Mouse (Mus musculus) forebrain, embryonic 11.5 days (tissue): ENCODE results near the gene Serpinb1b. TPM values are rescaled to one million over a fixed set of nuclear protein-coding genes. Genes with fewer than 3 reads are reported as not detected.

Experiments
- ATAC-seq: fragments of 200-750 bp; cut with Nextera tagmentation; replicated peaks from 2 replicates; pipeline ENCODE4 v1.8.0; 2017; ENCODE audit warnings: moderate TSS enrichment; ENCODE audit not compliant: low FRiP score
- DNase-seq: peaks from one replicate; pipeline ENCODE4 v3.0.0-alpha.2; 2017; ENCODE audit warnings: low spot score
- H3K27ac ChIP-seq: fragments of 300-500 bp; sonication (generic); 2 replicates; pipeline ENCODE4 v1.5.1; 2014; ENCODE audit warnings: low read depth, low read length
- H3K27me3 ChIP-seq: fragments of 300-500 bp; sonication (generic); 2 replicates; pipeline ENCODE4 v1.6.1; 2014; ENCODE audit warnings: mild to moderate bottlenecking, low read length, mixed read lengths; ENCODE audit not compliant: control insufficient read depth, insufficient read depth
- H3K36me3 ChIP-seq: fragments of 300-500 bp; sonication (generic); 2 replicates; pipeline ENCODE4 v1.6.1; 2014; ENCODE audit warnings: mild to moderate bottlenecking, low read length, moderate library complexity, mixed read lengths; ENCODE audit not compliant: control insufficient read depth, insufficient read depth
- H3K4me1 ChIP-seq: fragments of 300-500 bp; sonication (generic); replicated peaks from 2 replicates; pipeline ENCODE4 v1.6.1; 2014; ENCODE audit warnings: low read length, mixed read lengths; ENCODE audit not compliant: control insufficient read depth, insufficient read depth
- H3K4me2 ChIP-seq: fragments of 300-500 bp; sonication (generic); 2 replicates; pipeline ENCODE4 v1.6.1; 2014; ENCODE audit warnings: low read depth, mild to moderate bottlenecking, low read length, moderate library complexity, mixed read lengths; ENCODE audit not compliant: severe bottlenecking
- H3K4me3 ChIP-seq: fragments of 300-500 bp; sonication (generic); 2 replicates; pipeline ENCODE4 v1.5.1; 2014; ENCODE audit warnings: low read depth, low read length
- H3K9ac ChIP-seq: fragments of 300-500 bp; sonication (generic); 2 replicates; pipeline ENCODE4 v1.6.1; 2014; ENCODE audit warnings: low read length
- H3K9me3 ChIP-seq: fragments of 300-500 bp; sonication (generic); 2 replicates; pipeline ENCODE4 v1.6.1; 2016; ENCODE audit warnings: low read length, mixed read lengths; ENCODE audit not compliant: control insufficient read depth
- WGBS: fragments of 180-500 bp; shearing (Covaris S2); extraction: QIAGEN DNeasy Blood & Tissue Kit; methylation state at CpG from one replicate; pipeline ENCODE4 v1.1.7; 2014; 5-methylcytosine and 5-hydroxymethylcytosine counted together
- polyA plus RNA-seq: library from polyadenylated mRNA; unstranded; fragments of >200 nt; fragmentation: Nextera tagmentation; extraction: Ambion mirVana; gene quantifications from 2 replicates; pipeline ENCODE4 v1.2.1, GENCODE M21; 2014

The Serpinb1b gene
- polyA plus RNA-seq, 1 experiment from 2014 or later: 0.11 TPM

- DNase-seq (no peak), ATAC-seq (0 out of 2 replicates have a peak, but pooled peaks have one; percentile 24)
- Histone ChIP-seq H3K27ac (no peak overlapping the region), H3K9ac (no peak overlapping the region), H3K4me3 (no peak overlapping the region), H3K4me2 (no peak overlapping the region), H3K9me3 (no peaks in the 10 kb centered on the region), H3K36me3 (no peaks in the 10 kb centered on the region), H3K4me1 (no peaks in the 10 kb centered on the region), H3K27me3 (no peaks in the 10 kb centered on the region)
- WGBS: 71% methylated on average over 5 of the region's 5 CpGs
Observed at GRCm38 (mm10) chr13:33084975-33085694, 6.8 kb downstream of the Serpinb1b start.

GRCm38 (mm10) chr13:33085695-33086432, 7.5 kb downstream of the Serpinb1b start:
- Histone ChIP-seq H3K27ac (no peak overlapping the region), H3K4me3 (no peak overlapping the region), H3K9ac (no peak overlapping the region), H3K4me2 (no peak overlapping the region), H3K4me1 (no peaks in the 10 kb centered on the region), H3K27me3 (no peaks in the 10 kb centered on the region), H3K9me3 (no peaks in the 10 kb centered on the region), H3K36me3 (no peaks in the 10 kb centered on the region)
- ATAC-seq (no peak), DNase-seq (no peak)

GRCm38 (mm10) chr13:33089566-33089965, 11.2 kb downstream of the Serpinb1b start:
- no peak for DNase-seq
- Histone ChIP-seq H3K4me3 (no peak overlapping the region), H3K36me3 (no peaks in the 10 kb centered on the region), H3K9ac (no peak overlapping the region), H3K9me3 (no peaks in the 10 kb centered on the region), H3K27me3 (no peaks in the 10 kb centered on the region), H3K4me2 (no peak overlapping the region), H3K4me1 (no peaks in the 10 kb centered on the region), H3K27ac (no peak overlapping the region)
- no peak for ATAC-seq
- WGBS: 88% methylated on average over 3 of the region's 3 CpGs

GRCm38 (mm10) chr13:33090546-33090945, 12.2 kb downstream of the Serpinb1b start:
- Histone ChIP-seq H3K4me2 (no peak overlapping the region), H3K27me3 (no peaks in the 10 kb centered on the region), H3K9me3 (no peaks in the 10 kb centered on the region), H3K4me1 (no peaks in the 10 kb centered on the region), H3K4me3 (no peak overlapping the region), H3K36me3 (no peaks in the 10 kb centered on the region), H3K9ac (no peak overlapping the region), H3K27ac (no peak overlapping the region)
- ATAC-seq (no peak), DNase-seq (no peak)
- WGBS: 79% methylated on average over 1 of the region's 1 CpGs

GRCm38 (mm10) chr13:33091306-33091705, 12.9 kb downstream of the Serpinb1b start:
- no peak for ATAC-seq
- 81% methylated on average over 1 of the region's 1 CpGs for WGBS
- H3K9me3 ChIP-seq: no peaks in the 10 kb centered on the region
- no peak overlapping the region for H3K4me2 ChIP-seq
- no peaks in the 10 kb centered on the region for H3K4me1 ChIP-seq
- H3K27ac ChIP-seq: no peak overlapping the region
- no peaks in the 10 kb centered on the region for H3K36me3 ChIP-seq
- no peaks in the 10 kb centered on the region for H3K27me3 ChIP-seq
- H3K4me3 ChIP-seq: no peak overlapping the region
- no peak overlapping the region for H3K9ac ChIP-seq
- no peak for DNase-seq

GRCm38 (mm10) chr13:33095575-33095974, 17.2 kb downstream of the Serpinb1b start:
- Histone ChIP-seq H3K4me3 (no peak overlapping the region), H3K9ac (no peak overlapping the region), H3K27me3 (no peaks in the 10 kb centered on the region), H3K4me1 (no peaks in the 10 kb centered on the region), H3K27ac (no peak overlapping the region), H3K9me3 (no peaks in the 10 kb centered on the region), H3K4me2 (no peak overlapping the region), H3K36me3 (no peaks in the 10 kb centered on the region)
- no peak for DNase-seq
- WGBS: 91% methylated on average over 1 of the region's 1 CpGs
- ATAC-seq: no peak

GRCm38 (mm10) chr13:33105626-33106025, 27.3 kb downstream of the Serpinb1b start:
- Histone ChIP-seq H3K9me3 (no peaks in the 10 kb centered on the region), H3K27ac (no peak overlapping the region), H3K4me1 (no peaks in the 10 kb centered on the region), H3K36me3 (no peaks in the 10 kb centered on the region), H3K9ac (no peak overlapping the region), H3K4me2 (no peak overlapping the region), H3K4me3 (no peak overlapping the region), H3K27me3 (no peaks in the 10 kb centered on the region)
- DNase-seq (no peak), ATAC-seq (no peak)

GRCm38 (mm10) chr13:33113054-33113453, 34.7 kb downstream of the Serpinb1b start:
- no peaks in the 10 kb centered on the region for H3K9me3 ChIP-seq
- no peak overlapping the region for H3K27ac ChIP-seq
- H3K36me3 ChIP-seq: no peaks in the 10 kb centered on the region
- no peaks in the 10 kb centered on the region for H3K27me3 ChIP-seq
- no peak overlapping the region for H3K4me2 ChIP-seq
- ATAC-seq: no peak
- 70% methylated on average over 3 of the region's 3 CpGs for WGBS
- no peaks in the 10 kb centered on the region for H3K4me1 ChIP-seq
- H3K4me3 ChIP-seq: no peak overlapping the region
- no peak for DNase-seq
- no peak overlapping the region for H3K9ac ChIP-seq

GRCm38 (mm10) chr13:33137717-33138116, 59.3 kb downstream of the Serpinb1b start:
- no peak overlapping the region for H3K27ac ChIP-seq
- H3K27me3 ChIP-seq: no peaks in the 10 kb centered on the region
- DNase-seq: no peak
- no peaks in the 10 kb centered on the region for H3K4me1 ChIP-seq
- 93% methylated on average over 2 of the region's 2 CpGs for WGBS
- H3K4me3 ChIP-seq: no peak overlapping the region
- no peak overlapping the region for H3K4me2 ChIP-seq
- H3K9me3 ChIP-seq: no peaks in the 10 kb centered on the region
- no peak overlapping the region for H3K9ac ChIP-seq
- no peak for ATAC-seq
- H3K36me3 ChIP-seq: no peaks in the 10 kb centered on the region
